Mouse (Mus musculus) kidney, embryonic 14.5 days (tissue): ENCODE data around the gene AC124502.3. TPM values are rescaled to one million over a fixed set of nuclear protein-coding genes. Genes with fewer than 3 reads are reported as not detected.
A peak's percentile ranks its signal among the peaks of the same experiment; 100 is the strongest.

ENCODE experiments used
- ATAC-seq: fragments of 200-750 bp; cut with Nextera tagmentation; 2 replicates; pipeline ENCODE4 v1.8.0; 2017; ENCODE audit warnings: moderate number of reproducible peaks, mild to moderate bottlenecking, moderate TSS enrichment, moderate library complexity; ENCODE audit not compliant: low FRiP score, low TSS enrichment
- H3K27ac ChIP-seq: fragments of 300-500 bp; sonication (generic); 2 replicates; pipeline ENCODE4 v1.5.1; 2014; ENCODE audit warnings: low read depth, mild to moderate bottlenecking, low read length, moderate library complexity, mixed read lengths
- H3K27me3 ChIP-seq: fragments of 300-500 bp; sonication (generic); 2 replicates; pipeline ENCODE4 v1.6.1; 2014; ENCODE audit warnings: mild to moderate bottlenecking, low read length; ENCODE audit not compliant: control insufficient read depth, insufficient read depth
- H3K36me3 ChIP-seq: fragments of 300-500 bp; sonication (generic); 2 replicates; pipeline ENCODE4 v1.6.1; 2014; ENCODE audit warnings: low read length, mixed read lengths; ENCODE audit not compliant: control insufficient read depth, insufficient read depth
- H3K4me1 ChIP-seq: fragments of 300-500 bp; sonication (generic); 2 replicates; pipeline ENCODE4 v1.6.1; 2014; ENCODE audit warnings: low read length, mixed read lengths; ENCODE audit not compliant: control insufficient read depth, insufficient read depth
- H3K4me2 ChIP-seq: fragments of 300-500 bp; sonication (generic); replicated peaks from 2 replicates; pipeline ENCODE4 v1.6.1; 2014; ENCODE audit warnings: low read depth, mild to moderate bottlenecking, low read length
- H3K4me3 ChIP-seq: fragments of 300-500 bp; sonication (generic); 2 replicates; pipeline ENCODE4 v1.5.1; 2014; ENCODE audit warnings: mild to moderate bottlenecking, low read length
- H3K9ac ChIP-seq: fragments of 300-500 bp; sonication (generic); 2 replicates; pipeline ENCODE4 v1.6.1; 2014; ENCODE audit warnings: low read depth, mild to moderate bottlenecking, low read length, moderate library complexity
- H3K9me3 ChIP-seq: fragments of 300-500 bp; sonication (generic); 2 replicates; pipeline ENCODE4 v1.6.1; 2016; ENCODE audit warnings: low read length; ENCODE audit not compliant: control insufficient read depth
- WGBS: fragments of 180-500 bp; shearing (Covaris S2); extraction: QIAGEN DNeasy Blood & Tissue Kit; methylation state at CpG from one replicate; pipeline ENCODE4 v1.1.7; 2014; 5-methylcytosine and 5-hydroxymethylcytosine counted together
- polyA plus RNA-seq: library from polyadenylated mRNA; unstranded; fragments of >200 nt; fragmentation: Nextera tagmentation; extraction: Ambion mirVana; gene quantifications from 2 replicates; pipeline ENCODE4 v1.2.1, GENCODE M21; 2014

AC124502.3 gene
- 1.2 and 1.5 TPM in 2 replicates for polyA plus RNA-seq

- Histone ChIP-seq H3K27ac (peak within 1 kb of the TSS; percentile 88), H3K4me2 (peak within 1 kb of the TSS; percentile 99), H3K4me1 (peaks cover 24% of the 10 kb centered on the region), H3K9me3 (no peaks in the 10 kb centered on the region), H3K9ac (peak within 1 kb of the TSS; percentile 91), H3K36me3 (no peaks in the 10 kb centered on the region), H3K27me3 (no peaks in the 10 kb centered on the region), H3K4me3 (peak within 1 kb of the TSS; percentile 80)
- peak; percentile 88 for ATAC-seq
- WGBS, result under 1% methylated on average over 44 of the region's 44 CpGs
Measured at GRCm38 (mm10) chr19:5038709-5039156, at the start of gene AC124502.3, which contains the start of gene B4gat1. TSS of gene AC124502.3 (plus strand) at chr19:5038891. TSS of gene B4gat1 (plus strand) at chr19:5038826.

- H3K4me1 ChIP-seq, result 0 out of 2 replicates have a peak, but pooled peaks cover 3% of the 10 kb centered on the region
- H3K9ac ChIP-seq, result no peak overlapping the region
- no peaks in the 10 kb centered on the region for H3K36me3 ChIP-seq
- no peak; the same call in 1 of the 2 replicates for ATAC-seq
- H3K4me2 ChIP-seq, result no peak overlapping the region
- peaks cover 61% of the 10 kb centered on the region for H3K27me3 ChIP-seq
- H3K4me3 ChIP-seq, result no peak overlapping the region
- H3K9me3 ChIP-seq, result no peaks in the 10 kb centered on the region
- no peak overlapping the region for H3K27ac ChIP-seq
- WGBS, result 2% methylated on average over 13 of the region's 13 CpGs
Measured at GRCm38 (mm10) chr19:4989013-4989412, 49.7 kb upstream of the AC124502.3 start.

- H3K9ac ChIP-seq, result no peak overlapping the region
- ATAC-seq, result no peak
- no peak overlapping the region for H3K4me2 ChIP-seq
- peaks cover 54% of the 10 kb centered on the region for H3K27me3 ChIP-seq
- H3K4me1 ChIP-seq, result 0 out of 2 replicates have a peak, but pooled peaks cover 3% of the 10 kb centered on the region
- WGBS, result 19% methylated on average over 45 of the region's 47 CpGs
- H3K27ac ChIP-seq, result no peak overlapping the region
- H3K4me3 ChIP-seq, result no peak overlapping the region
- no peaks in the 10 kb centered on the region for H3K9me3 ChIP-seq
- no peaks in the 10 kb centered on the region for H3K36me3 ChIP-seq
Measured at GRCm38 (mm10) chr19:4989434-4990255, 49.0 kb upstream of the AC124502.3 start.

GRCm38 (mm10) chr19:4990256-4990625, 48.5 kb upstream of the AC124502.3 start, which contains the start of gene Npas4:
TSS of gene Npas4 (minus strand) at chr19:4990316.
- Histone ChIP-seq H3K4me1 (0 out of 2 replicates have a peak, but pooled peaks cover 3% of the 10 kb centered on the region), H3K27me3 (peaks cover 50% of the 10 kb centered on the region), H3K9me3 (no peaks in the 10 kb centered on the region), H3K4me3 (no peak within 1 kb of the TSS), H3K36me3 (no peaks in the 10 kb centered on the region), H3K27ac (no peak within 1 kb of the TSS), H3K9ac (no peak within 1 kb of the TSS), H3K4me2 (no peak within 1 kb of the TSS)
- no peak for ATAC-seq
- 14% methylated on average over 4 of the region's 4 CpGs for WGBS

- WGBS, result 2% methylated on average over 21 of the region's 22 CpGs
Measured at GRCm38 (mm10) chr19:4990716-4991115, 48.0 kb upstream of the AC124502.3 start.

GRCm38 (mm10) chr19:4992371-4992770, 46.3 kb upstream of the AC124502.3 start:
- no peak for ATAC-seq
- Histone ChIP-seq H3K4me1 (0 out of 2 replicates have a peak, but pooled peaks cover 3% of the 10 kb centered on the region), H3K36me3 (no peaks in the 10 kb centered on the region), H3K4me2 (no peak overlapping the region), H3K27ac (no peak overlapping the region), H3K27me3 (peaks cover 39% of the 10 kb centered on the region), H3K4me3 (no peak overlapping the region), H3K9ac (no peak overlapping the region), H3K9me3 (no peaks in the 10 kb centered on the region)
- WGBS, result 15% methylated on average over 8 of the region's 8 CpGs

More at GRCm38 (mm10) chr19:4990716-4991115, 48.0 kb upstream of the AC124502.3 start:
- Histone ChIP-seq H3K36me3 (no peaks in the 10 kb centered on the region), H3K27ac (no peak overlapping the region), H3K4me1 (0 out of 2 replicates have a peak, but pooled peaks cover 3% of the 10 kb centered on the region), H3K9ac (no peak overlapping the region), H3K4me3 (no peak overlapping the region), H3K27me3 (peaks cover 46% of the 10 kb centered on the region), H3K4me2 (no peak overlapping the region), H3K9me3 (no peaks in the 10 kb centered on the region)
- no peak for ATAC-seq

GRCm38 (mm10) chr19:4992904-4993303, 45.8 kb upstream of the AC124502.3 start:
- Histone ChIP-seq H3K27me3 (peaks cover 39% of the 10 kb centered on the region), H3K9ac (no peak overlapping the region), H3K9me3 (no peaks in the 10 kb centered on the region), H3K27ac (no peak overlapping the region), H3K36me3 (no peaks in the 10 kb centered on the region), H3K4me2 (no peak overlapping the region), H3K4me3 (no peak overlapping the region), H3K4me1 (0 out of 2 replicates have a peak, but pooled peaks cover 3% of the 10 kb centered on the region)
- ATAC-seq, result no peak
- WGBS, result 4% methylated on average over 9 of the region's 9 CpGs

GRCm38 (mm10) chr19:4994043-4994442, 44.6 kb upstream of the AC124502.3 start:
- Histone ChIP-seq H3K9ac (no peak overlapping the region), H3K4me3 (no peak overlapping the region), H3K36me3 (no peaks in the 10 kb centered on the region), H3K4me2 (no peak overlapping the region), H3K27ac (no peak overlapping the region), H3K4me1 (0 out of 2 replicates have a peak, but pooled peaks cover 3% of the 10 kb centered on the region), H3K27me3 (peaks cover 38% of the 10 kb centered on the region), H3K9me3 (no peaks in the 10 kb centered on the region)
- ATAC-seq, result no peak
- WGBS, result 64% methylated on average over 5 of the region's 5 CpGs
